7 mouse cellular contexts compared by ENCODE assay signal in the genomic region with DNA sequence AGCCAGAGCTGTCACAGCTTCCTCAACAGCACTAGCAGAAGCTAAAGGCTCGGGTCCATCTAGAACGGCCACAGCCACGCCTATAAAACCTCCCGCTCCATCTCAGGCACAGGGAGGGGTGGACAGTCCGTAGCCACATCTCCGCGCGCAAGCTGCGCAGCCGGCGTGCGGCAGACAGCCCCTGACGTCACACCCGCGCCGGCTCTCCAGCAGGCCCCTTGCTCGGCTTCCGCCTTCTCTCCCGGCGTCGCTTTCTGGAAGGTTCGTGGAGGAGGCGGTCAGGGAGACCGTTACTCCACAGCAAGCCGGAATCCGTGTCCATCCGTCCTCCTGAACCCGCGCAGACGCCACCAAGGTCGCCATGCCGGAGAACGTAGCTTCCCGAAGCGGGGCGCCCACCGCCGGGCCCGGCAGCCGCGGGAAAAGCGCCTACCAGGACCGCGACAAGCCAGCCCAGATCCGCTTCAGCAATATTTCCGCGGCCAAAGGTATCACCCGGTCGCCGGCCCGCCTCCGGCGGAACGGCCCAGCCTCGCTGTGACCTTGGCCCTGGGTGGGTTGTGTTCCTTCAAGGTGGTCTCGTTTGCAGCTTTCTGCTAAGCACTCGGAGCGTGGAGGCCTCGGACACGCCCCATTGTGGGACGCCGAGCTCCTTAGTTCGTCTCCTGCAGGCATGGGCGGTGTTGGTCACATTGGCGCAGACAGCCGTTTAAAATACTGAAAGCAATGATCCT. TPM values are rescaled to one million over a fixed set of nuclear protein-coding genes. Genes with fewer than 3 reads are reported as not detected.
A peak's percentile ranks its signal among the peaks of the same experiment; 100 is the strongest.
DNase-seq lines count a peak whose midpoint lies in the region; ATAC-seq lines count a peak whose summit lies in the region.

A gene (plus strand): TSS at position 127 of the 734 bp plus-strand sequence.

- DNase-seq in adrenal gland, adult 8-10 months, result peak; percentile 92
- DNase-seq in embryo, embryonic 9.5 days (ENCODE audit: extremely low spot score), result peak; percentile 95
- no peak for DNase-seq in gonadal fat pad, adult 2 months (ENCODE audit: low read depth)
- peak; percentile 93 for DNase-seq in kidney, adult 11 months
- DNase-seq in limb, embryonic 10.5 days (ENCODE audit: low spot score), result peak; percentile 94
- DNase-seq in spleen, adult 12 weeks (ENCODE audit: low spot score), result peak; percentile 84

- H3K27ac ChIP-seq in limb, embryonic 10.5 days, result peak within 1 kb of the TSS; percentile 99
- H3K27ac ChIP-seq in midbrain, embryonic 13.5 days, result peak within 1 kb of the TSS; percentile 94

- peaks cover 34% of the 10 kb centered on the region for H3K36me3 ChIP-seq in limb, embryonic 10.5 days
- peaks cover 19% of the 10 kb centered on the region for H3K36me3 ChIP-seq in midbrain, embryonic 13.5 days

- under 1% methylated on average over 66 of the region's 66 CpGs for WGBS in limb, embryonic 10.5 days
- WGBS in midbrain, embryonic 13.5 days, result under 1% methylated on average over 66 of the region's 66 CpGs

- no peaks in the 10 kb centered on the region for H3K27me3 ChIP-seq in limb, embryonic 10.5 days (ENCODE audit: low read depth, poor library complexity, severe bottlenecking)
- 0 out of 2 replicates have a peak, but pooled peaks cover under 1% of the 10 kb centered on the region for H3K27me3 ChIP-seq in midbrain, embryonic 13.5 days

- H3K9ac ChIP-seq in midbrain, embryonic 13.5 days (replicated peaks), result peak within 1 kb of the TSS; percentile 78

- H3K9me3 ChIP-seq in limb, embryonic 10.5 days (replicated peaks), result no peaks in the 10 kb centered on the region
- no peaks in the 10 kb centered on the region for H3K9me3 ChIP-seq in midbrain, embryonic 13.5 days

- peak within 1 kb of the TSS; percentile 97 for H3K4me2 ChIP-seq in midbrain, embryonic 13.5 days (replicated peaks)

- H3K4me1 ChIP-seq in limb, embryonic 10.5 days, result peaks cover 11% of the 10 kb centered on the region
- peaks cover 16% of the 10 kb centered on the region for H3K4me1 ChIP-seq in midbrain, embryonic 13.5 days (replicated peaks)

- peak within 1 kb of the TSS; percentile 96 for H3K4me3 ChIP-seq in limb, embryonic 10.5 days
- peak within 1 kb of the TSS; percentile 60 for H3K4me3 ChIP-seq in midbrain, embryonic 13.5 days (replicated peaks)

- peak; percentile 99 for ATAC-seq in midbrain, embryonic 13.5 days

RNA-seq across cellular contexts. Expression of the gene that starts here (rescaled TPM):
- total RNA-seq in adrenal gland, adult 8-10 months (2022), result 100 to 1,000 TPM; 129 to 168 (median 144) TPM
- polyA plus RNA-seq in gonadal fat pad, adult 2 months (2012; rRNA removed), result 78.2 and 148 TPM in 2 replicates
- 402 and 453 TPM in 2 replicates for polyA plus RNA-seq in limb, embryonic 10.5 days (2016; fragmentation: Nextera tagmentation; extraction: Ambion mirVana)
- polyA plus RNA-seq in midbrain, embryonic 13.5 days (2015; fragmentation: Nextera tagmentation; extraction: Ambion mirVana), result 315 and 322 TPM in 2 replicates
